Mouse (Mus musculus): ENCODE results near the gene Aqp3. TPM values are rescaled to one million over a fixed set of nuclear protein-coding genes. Genes with fewer than 3 reads are reported as not detected.

The Aqp3 gene
- polyA plus RNA-seq (2012; rRNA removed) = 0.34 and 4.4 TPM in 2 replicates

DNA sequence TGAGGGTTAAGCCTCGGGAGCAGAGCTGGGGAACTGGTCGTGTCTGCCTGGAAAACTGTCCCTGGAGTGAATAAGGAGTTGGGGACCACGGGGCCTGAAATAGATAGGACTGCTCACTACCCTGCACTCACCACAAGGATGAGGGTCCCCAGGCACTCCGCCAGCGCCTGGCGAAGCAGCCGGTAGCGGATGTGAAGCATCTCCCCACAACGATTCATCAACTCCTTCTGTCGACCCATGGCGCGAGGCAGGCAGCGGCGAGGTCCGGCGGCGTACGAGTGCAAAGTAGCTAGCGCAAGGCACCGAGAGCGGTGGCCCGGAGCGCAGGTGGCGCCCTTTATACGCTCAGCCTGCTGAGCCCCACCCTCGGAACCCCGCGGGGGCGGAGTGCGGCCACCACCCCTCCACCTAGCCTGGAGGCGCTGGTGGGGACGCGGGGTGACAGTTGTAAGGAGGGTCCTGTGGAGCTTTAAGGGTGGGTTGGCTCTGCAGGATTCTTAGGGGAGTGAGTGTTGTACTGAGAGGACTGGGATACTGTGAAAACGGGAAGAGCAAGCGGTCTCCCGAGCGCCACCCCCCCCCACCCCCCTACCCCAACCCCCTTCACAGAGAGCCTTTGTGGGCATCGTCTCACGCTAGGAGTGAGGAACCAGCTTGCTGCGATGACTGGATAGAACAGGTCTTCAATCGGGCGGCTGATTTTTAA, at the start of gene Aqp3:
Aqp3 (minus strand) TSS at position 313 of the 706 bp plus-strand sequence.

GRCm38 (mm10) chr4:41135711-41136453, 37.9 kb upstream of the Aqp3 start, which contains the start of gene Ube2r2:
Ube2r2 (plus strand) TSS chr4:41135743.

GRCm38 (mm10) chr4:41124180-41124951, 26.4 kb upstream of the Aqp3 start, which contains the start of gene Nol6:
Nol6 (minus strand) TSS chr4:41124455.

GRCm38 (mm10) chr4:41047524-41048271, 50.3 kb downstream of the Aqp3 start, which contains the start of gene Aqp7:
Aqp7 (minus strand) TSS chr4:41048139.

Other genes starting within 250 kb of the Aqp3 start
- gene B4galt1, start 244.2 kb downstream of the Aqp3 start, polyA plus RNA-seq (2012; rRNA removed) = 7.8 and 15.0 TPM in 2 replicates
- not detected in 2 replicates for gene Spink4, start 178.1 kb downstream of the Aqp3 start, polyA plus RNA-seq (2012; rRNA removed)
- gene Bag1, start 149.9 kb downstream of the Aqp3 start, polyA plus RNA-seq (2012; rRNA removed) = 114 and 117 TPM in 2 replicates
- gene Chmp5, start 149.8 kb downstream of the Aqp3 start, polyA plus RNA-seq (2012; rRNA removed) = 112 and 132 TPM in 2 replicates
- 115 and 116 TPM in 2 replicates for gene Nfx1, start 127.3 kb downstream of the Aqp3 start, polyA plus RNA-seq (2012; rRNA removed)
- 0.03 TPM in 1 of 2 replicates, not detected in the other for gene Aqp7, start 50.0 kb downstream of the Aqp3 start, polyA plus RNA-seq (2012; rRNA removed)
- gene Nol6, start 26.3 kb upstream of the Aqp3 start, polyA plus RNA-seq (2012; rRNA removed) = 43.1 and 43.5 TPM in 2 replicates
- gene Ube2r2, start 37.6 kb upstream of the Aqp3 start, polyA plus RNA-seq (2012; rRNA removed) = 205 and 220 TPM in 2 replicates
- gene Ubap2, start 177.0 kb upstream of the Aqp3 start, polyA plus RNA-seq (2012; rRNA removed) = 52.7 and 59.7 TPM in 2 replicates
- 47.7 and 50.4 TPM in 2 replicates for gene Dcaf12, start 216.7 kb upstream of the Aqp3 start, polyA plus RNA-seq (2012; rRNA removed)